Mouse (Mus musculus) adrenal gland, postnatal 14 days (tissue): ENCODE measurements around the gene Rbl1. TPM values are rescaled to one million over a fixed set of nuclear protein-coding genes. Genes with fewer than 3 reads are reported as not detected.

Experiments used
- total RNA-seq: library from RNA; stranded (reverse); gene quantifications from 2 replicates; pipeline ENCODE4 v1.2.3, GENCODE M21; 2021

The Rbl1 gene
- total RNA-seq, 1 experiment from 2014 or later, result 11.2 TPM

Other genes starting within 250 kb of the Rbl1 start
- 53.4 and 64.4 TPM in 2 replicates for gene Ndrg3, start 212.5 kb downstream of the Rbl1 start, total RNA-seq
- gene Dsn1, start 197.4 kb downstream of the Rbl1 start, total RNA-seq, result 8.3 and 9.2 TPM in 2 replicates
- 31.9 and 33.5 TPM in 2 replicates for gene Soga1, start 125.3 kb downstream of the Rbl1 start, total RNA-seq
- not detected in 2 replicates for gene Tldc2, start 117.5 kb downstream of the Rbl1 start, total RNA-seq
- 26.4 and 49.8 TPM in 2 replicates for gene Samhd1, start 69.3 kb downstream of the Rbl1 start, total RNA-seq
- 210 and 211 TPM in 2 replicates for gene Rpn2, start 74.5 kb upstream of the Rbl1 start, total RNA-seq
- gene Mroh8, start 75.0 kb upstream of the Rbl1 start, total RNA-seq, result 0.23 TPM in 1 of 2 replicates, not detected in the other
- gene Ghrh, start 143.0 kb upstream of the Rbl1 start, total RNA-seq, result not detected in 2 replicates
- gene Manbal, start 163.1 kb upstream of the Rbl1 start, total RNA-seq, result 29.4 and 35.4 TPM in 2 replicates
- 16.2 and 18.9 TPM in 2 replicates for gene Src, start 213.9 kb upstream of the Rbl1 start, total RNA-seq